Mouse (Mus musculus): ENCODE measurements around the gene Tmprss11f.

GRCm38 (mm10) chr5:86540601-86541000 lies 91.6 kb downstream of the Tmprss11f start:
- TF ChIP-seq POLR2A (IDR thresholded peaks at IDR 0.05; ENCODE audit: low read depth, low read length) (no peak), CTCF (IDR thresholded peaks at IDR 0.05; ENCODE audit: extremely low read depth, insufficient read length, insufficient replicate concordance, low read depth, low read length) (no peak)
